Mouse (Mus musculus) embryonic fibroblast, embryonic 13.5 days (primary cell): ENCODE data around the gene Cog1. TPM values are rescaled to one million over a fixed set of nuclear protein-coding genes. Genes with fewer than 3 reads are reported as not detected.

Source experiments
- H3K27ac ChIP-seq: 2 replicates; pipeline ENCODE4 v1.5.1; 2012; ENCODE audit warnings: low read length, control low read depth, inconsistent platforms; ENCODE audit not compliant: insufficient read depth
- H3K4me1 ChIP-seq: 2 replicates; pipeline ENCODE4 v1.6.1; 2011; ENCODE audit warnings: low read length; ENCODE audit not compliant: control insufficient read depth, insufficient read depth
- H3K4me3 ChIP-seq: 2 replicates; pipeline ENCODE4 v1.5.1; 2011; ENCODE audit warnings: mild to moderate bottlenecking, control low read depth, low read length; ENCODE audit not compliant: insufficient read depth
- CTCF ChIP-seq: IDR thresholded peaks from 2 replicates; pipeline ENCODE4 v1.5.1; 2011; ENCODE audit warnings: mild to moderate bottlenecking, control low read depth, low read length, moderate library complexity, borderline replicate concordance; ENCODE audit not compliant: insufficient read depth
- POLR2A ChIP-seq: IDR thresholded peaks from 2 replicates; pipeline ENCODE4 v1.6.1; 2011; ENCODE audit warnings: low read depth, mild to moderate bottlenecking, control low read depth, low read length, moderate library complexity
- polyA plus RNA-seq: library from polyadenylated mRNA; stranded (reverse); fragments of >200 nt; gene quantifications from 2 replicates; pipeline ENCODE4 v1.2.4, GENCODE M21; 2011; ENCODE audit warnings: low read depth; ENCODE audit not compliant: missing spikeins, insufficient read length

The Cog1 gene
- 38.1 and 41.1 TPM in 2 replicates for polyA plus RNA-seq

DNA sequence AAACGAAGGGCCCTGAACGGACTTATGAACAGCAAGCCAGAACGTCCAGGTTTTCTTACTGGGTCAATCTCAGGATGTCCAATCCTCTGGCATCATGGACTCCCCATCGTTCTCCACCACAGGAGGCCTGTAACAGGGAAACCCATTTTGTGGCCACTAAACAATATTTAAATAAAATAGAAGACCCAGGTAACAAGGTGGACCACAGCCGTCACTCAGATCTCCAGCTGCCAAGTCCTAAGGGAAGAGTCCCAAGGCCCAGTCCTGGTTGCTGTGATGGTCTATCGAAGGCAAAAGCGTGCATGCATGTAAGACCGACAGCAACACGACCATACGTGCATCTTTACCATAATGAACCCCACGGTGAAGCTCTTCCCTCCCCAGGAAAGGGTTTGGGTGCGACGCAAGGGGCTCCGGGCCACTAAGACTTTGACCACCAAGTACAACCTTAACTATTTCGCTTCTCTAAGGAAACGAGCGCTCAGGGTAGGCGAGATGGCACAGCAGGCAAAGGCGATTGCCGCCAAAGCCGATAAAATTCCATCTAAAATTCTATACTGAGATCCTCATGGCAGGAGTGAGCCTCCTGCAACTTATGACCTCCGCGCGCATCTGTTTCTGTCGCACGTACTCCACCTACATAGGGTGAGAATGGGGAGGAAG, at the start of gene Cog1:
Cog1 (plus strand) TSS at position 480 of the 663 bp plus-strand sequence.
- peak within 1 kb of the TSS; percentile 88 for H3K27ac ChIP-seq
- TF ChIP-seq CTCF, result no peak
- TF ChIP-seq POLR2A, result no peak
- H3K4me1 ChIP-seq, result peaks cover 2% of the 10 kb centered on the region
- peak within 1 kb of the TSS; percentile 87 for H3K4me3 ChIP-seq

DNA sequence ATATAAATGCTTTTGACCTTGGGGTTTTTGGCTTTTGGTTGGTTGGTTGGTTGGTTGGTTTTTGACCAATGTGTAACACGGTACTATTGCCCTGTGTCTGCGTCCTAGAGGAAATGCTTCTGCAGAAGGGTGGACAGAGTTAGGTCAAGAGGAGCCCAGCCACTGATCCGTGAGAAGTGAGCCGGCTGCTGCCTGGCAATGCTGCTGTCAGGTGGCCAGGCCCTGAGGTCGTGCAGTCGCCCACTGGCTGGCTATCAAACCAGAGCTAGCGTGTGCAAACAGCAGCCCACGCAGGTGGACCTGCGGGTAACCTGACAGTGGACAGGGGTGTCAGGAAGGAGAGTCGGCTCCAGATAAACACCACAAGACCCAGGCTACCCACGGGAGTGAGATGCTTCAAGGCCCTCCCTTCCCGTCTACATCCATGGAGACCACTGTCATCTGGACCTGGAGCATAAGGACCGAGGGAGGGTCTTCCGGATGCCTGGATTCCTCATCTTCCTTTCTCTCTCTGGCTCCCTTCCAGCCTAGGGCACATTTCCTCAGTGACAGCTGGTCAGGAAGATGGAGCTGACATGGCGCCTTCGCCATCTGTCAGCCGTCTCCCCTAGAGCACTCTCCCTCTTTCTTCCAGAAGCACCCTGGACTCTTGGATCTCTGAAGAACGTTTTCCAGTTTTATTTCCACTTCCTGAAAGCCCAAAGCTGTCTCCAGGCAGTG, 48.3 kb upstream of the Cog1 start:
- Histone ChIP-seq H3K4me1 (no peaks in the 10 kb centered on the region), H3K4me3 (no peak overlapping the region), H3K27ac (no peak overlapping the region)
- TF ChIP-seq POLR2A (no peak), CTCF (no peak)

DNA sequence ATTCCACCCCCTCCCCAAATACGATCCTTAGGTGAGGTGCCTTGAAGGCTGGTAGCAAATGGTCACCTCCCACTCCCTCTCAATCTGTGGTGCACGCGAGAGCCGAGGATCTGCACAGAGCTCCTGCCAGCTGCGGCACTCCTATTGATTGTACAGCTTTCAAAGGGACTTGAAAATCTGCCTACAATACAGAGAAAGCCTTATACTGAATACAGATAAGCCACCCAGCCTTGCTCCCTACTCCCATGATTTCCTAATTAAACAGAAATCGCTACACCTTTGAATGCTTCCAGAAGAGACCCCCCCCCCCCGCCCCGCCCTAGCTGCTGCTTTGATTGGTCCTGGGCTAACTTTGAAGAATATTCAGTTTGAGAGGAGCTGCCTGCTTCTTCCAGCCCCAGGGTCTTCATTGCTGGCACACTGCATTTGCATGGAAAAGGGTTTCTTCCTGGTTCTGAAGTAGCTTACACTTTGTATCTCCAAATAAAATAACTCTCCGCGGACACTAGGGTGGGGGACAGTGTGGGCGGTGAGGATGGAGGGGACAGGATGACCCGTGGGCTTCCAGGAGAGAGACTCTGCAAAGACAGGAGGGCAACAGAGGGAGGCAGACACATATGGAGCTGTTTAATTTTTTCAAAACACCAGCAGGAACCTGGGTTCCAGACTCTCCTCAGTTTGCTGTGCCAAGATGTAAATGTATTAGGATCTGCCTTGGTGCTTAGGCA, 47.2 kb upstream of the Cog1 start:
- TF ChIP-seq CTCF, result no peak
- no peak for TF ChIP-seq POLR2A
- Histone ChIP-seq H3K27ac (no peak overlapping the region), H3K4me3 (no peak overlapping the region), H3K4me1 (no peaks in the 10 kb centered on the region)

DNA sequence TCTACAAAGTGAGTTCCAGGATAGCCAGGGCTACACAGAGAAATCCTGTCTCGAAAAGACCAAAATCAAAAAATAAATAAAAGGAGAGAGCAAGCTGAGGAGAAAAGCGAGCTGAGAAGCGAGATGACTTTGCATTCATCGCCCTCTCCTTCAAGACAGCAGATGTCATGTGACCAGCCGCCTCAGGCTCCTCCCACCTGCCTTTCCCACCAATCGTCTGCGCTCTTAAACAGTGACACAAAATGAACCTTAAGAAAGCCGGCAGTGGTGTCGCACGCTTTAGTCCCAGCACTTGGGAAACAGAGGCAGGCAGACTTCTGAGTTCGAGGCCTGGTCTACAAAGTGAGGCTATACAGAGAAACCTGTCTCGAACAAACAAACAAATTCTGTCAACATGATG, 41.4 kb upstream of the Cog1 start:
- Histone ChIP-seq H3K27ac (no peak overlapping the region), H3K4me3 (no peak overlapping the region), H3K4me1 (no peaks in the 10 kb centered on the region)
- TF ChIP-seq CTCF (no peak), POLR2A (no peak)

DNA sequence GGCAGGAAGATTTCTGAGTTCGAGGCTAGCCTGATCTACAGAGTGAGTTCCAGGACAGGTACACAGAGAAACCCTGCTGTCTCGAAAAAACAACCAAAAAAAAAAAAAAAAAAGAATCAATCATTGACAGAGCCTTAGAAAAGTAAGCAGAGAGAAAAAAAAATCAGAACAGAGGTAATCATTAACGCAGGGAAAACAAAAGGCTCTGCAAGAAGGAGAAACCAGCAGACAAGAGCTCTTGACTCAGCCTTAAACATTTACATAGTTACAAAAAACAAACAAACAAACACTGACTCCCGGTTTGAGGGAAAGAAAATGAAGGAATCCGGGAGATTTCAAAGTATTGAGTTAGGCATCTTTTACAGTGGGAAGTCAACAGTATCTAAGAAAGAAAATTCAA, 39.4 kb upstream of the Cog1 start:
- TF ChIP-seq CTCF (no peak), POLR2A (no peak)

DNA sequence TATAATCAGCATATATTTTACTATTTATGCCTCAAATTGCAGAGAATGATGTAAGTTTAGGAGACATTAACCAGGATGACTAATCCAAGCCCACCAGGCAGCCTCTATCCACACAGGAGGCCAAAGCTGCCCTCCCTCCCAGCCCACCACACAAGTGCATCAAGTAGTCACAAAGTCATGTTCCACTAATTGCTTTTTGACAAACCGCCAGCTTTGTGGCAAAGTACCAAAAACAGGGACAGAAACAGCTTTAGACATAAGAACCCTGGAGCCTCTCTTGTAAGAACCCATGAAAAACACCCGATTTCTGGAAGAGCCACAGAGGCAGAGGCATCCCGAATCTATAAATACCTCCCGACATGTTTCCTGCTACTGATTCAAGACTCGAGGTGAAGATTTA, 38.7 kb upstream of the Cog1 start:
- Histone ChIP-seq H3K4me3 (no peak overlapping the region), H3K27ac (no peak overlapping the region), H3K4me1 (no peaks in the 10 kb centered on the region)
- TF ChIP-seq CTCF (no peak), POLR2A (no peak)

More for the DNA sequence above, 39.4 kb upstream of the Cog1 start:
- Histone ChIP-seq H3K27ac (no peak overlapping the region), H3K4me1 (no peaks in the 10 kb centered on the region), H3K4me3 (no peak overlapping the region)

DNA sequence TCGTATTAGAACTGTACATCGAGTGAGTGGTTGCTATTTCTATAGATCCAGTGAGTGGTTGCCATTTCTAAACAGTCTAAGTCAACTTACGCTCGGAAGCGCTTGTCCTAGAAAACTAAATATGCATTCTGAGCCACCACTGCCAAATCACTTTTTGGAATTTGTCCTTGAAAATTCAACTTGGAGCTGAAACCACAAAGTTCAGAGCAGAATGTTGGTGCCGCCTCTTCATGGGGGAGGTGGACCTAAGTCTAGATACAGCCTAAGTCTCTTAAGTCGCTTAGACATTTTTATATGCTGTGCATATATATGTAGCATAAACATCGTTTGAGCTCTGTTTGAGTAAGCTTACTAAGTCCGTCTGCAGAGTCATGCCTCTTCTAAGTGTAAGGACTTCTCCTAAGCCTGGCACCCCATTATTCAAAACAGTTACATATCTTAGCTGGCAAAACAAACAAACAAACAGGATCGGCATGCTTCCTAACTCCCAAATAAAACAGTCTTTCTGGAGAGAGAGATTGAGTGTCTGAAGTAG, 37.8 kb upstream of the Cog1 start:
- no peak for TF ChIP-seq POLR2A
- TF ChIP-seq CTCF, result no peak
- Histone ChIP-seq H3K4me1 (no peaks in the 10 kb centered on the region), H3K27ac (peak overlapping the region; percentile 62), H3K4me3 (no peak overlapping the region)

DNA sequence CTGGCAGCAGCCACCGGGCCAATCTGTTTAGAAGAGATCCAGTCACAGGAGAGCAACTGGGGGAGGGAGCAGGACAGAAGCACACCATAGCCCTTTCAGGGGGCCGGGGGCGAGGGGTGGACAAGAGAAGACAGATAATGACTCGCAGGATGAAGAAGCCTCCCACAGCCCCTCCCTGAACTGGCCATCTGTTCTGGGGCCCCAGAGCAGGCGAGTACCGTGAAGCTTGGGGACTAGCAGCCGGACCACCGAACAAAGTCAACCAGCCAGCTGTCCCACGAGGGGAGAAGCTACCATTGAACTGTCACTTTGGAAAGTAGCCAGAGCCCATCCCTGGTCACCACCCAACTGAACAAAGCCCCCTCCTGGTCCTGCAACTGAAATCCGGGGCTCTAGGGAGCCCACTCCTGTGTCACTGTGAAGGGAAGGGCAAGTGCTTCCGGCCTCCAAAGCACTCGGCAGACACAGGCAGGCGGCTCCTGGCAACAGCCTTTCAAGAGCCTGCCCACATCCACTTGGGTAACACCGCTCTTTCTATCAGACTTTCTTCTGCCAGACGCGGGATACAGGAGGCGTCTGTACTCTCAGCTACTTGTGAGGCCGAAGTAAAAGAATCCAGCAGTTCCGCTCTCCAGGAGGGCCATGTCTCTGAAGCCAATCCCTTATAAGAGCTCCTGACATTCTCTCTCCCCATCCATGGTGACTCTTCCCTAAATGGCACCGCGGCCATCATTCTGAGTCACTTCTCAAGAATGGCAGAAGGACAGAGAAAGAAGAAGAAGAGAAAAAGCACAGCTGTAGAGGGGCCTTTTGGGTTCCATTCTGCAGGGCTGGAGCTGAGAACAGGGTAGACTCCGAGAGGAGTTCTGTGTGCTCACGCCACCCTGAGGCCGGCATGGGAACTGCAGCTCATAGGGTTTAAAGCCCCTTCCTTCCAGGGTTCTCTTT, 37.0 kb upstream of the Cog1 start:
- TF ChIP-seq CTCF (peak; percentile 54), POLR2A (no peak)
- Histone ChIP-seq H3K4me3 (no peak overlapping the region), H3K4me1 (no peaks in the 10 kb centered on the region), H3K27ac (peak overlapping the region; percentile 62)

DNA sequence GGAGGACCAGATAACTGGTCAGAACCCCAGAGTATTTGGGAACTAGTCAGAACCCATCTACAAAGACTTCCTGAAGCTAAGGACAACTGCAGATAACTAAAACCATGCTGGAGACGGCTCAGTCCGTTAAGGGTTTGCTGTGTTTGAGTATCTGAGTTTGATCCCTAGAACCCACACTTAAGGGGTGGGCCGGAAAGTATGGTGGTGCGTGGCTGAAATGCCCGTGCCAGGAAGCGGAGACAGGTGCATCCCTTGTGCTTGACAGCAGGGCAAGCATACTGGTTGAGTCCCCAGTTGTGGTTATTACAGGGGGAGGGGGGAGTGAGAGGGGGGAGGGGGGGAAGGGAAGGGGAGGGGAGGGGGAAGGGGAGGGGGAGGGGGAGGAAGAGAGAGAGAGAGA, 34.5 kb upstream of the Cog1 start:
- no peaks in the 10 kb centered on the region for H3K4me1 ChIP-seq

More for the DNA sequence above, 34.5 kb upstream of the Cog1 start:
- no peak overlapping the region for H3K27ac ChIP-seq
- TF ChIP-seq POLR2A (no peak), CTCF (no peak)
- no peak overlapping the region for H3K4me3 ChIP-seq
